Mouse (Mus musculus) lung, adult 2 months (tissue): ENCODE measurements at regions not wholly inside any gene's neighbourhood (a gene's known extent, or its start where the extent isn't known, plus 50 kb on each side); places are given as distances from the start of the nearest gene placed in this dataset.

Source experiments
- CTCF ChIP-seq: fragments of 200-500 bp; IDR thresholded peaks from 2 replicates; pipeline ENCODE4 v1.5.1; 2011; ENCODE audit warnings: mild to moderate bottlenecking, low read length, control low read depth; ENCODE audit not compliant: insufficient read depth
- POLR2A ChIP-seq: fragments of 200-500 bp; IDR thresholded peaks from 2 replicates; pipeline ENCODE4 v1.6.1; 2011; ENCODE audit warnings: low read depth, mild to moderate bottlenecking, control low read depth, low read length, borderline replicate concordance; ENCODE audit errors: extremely low read depth

DNA sequence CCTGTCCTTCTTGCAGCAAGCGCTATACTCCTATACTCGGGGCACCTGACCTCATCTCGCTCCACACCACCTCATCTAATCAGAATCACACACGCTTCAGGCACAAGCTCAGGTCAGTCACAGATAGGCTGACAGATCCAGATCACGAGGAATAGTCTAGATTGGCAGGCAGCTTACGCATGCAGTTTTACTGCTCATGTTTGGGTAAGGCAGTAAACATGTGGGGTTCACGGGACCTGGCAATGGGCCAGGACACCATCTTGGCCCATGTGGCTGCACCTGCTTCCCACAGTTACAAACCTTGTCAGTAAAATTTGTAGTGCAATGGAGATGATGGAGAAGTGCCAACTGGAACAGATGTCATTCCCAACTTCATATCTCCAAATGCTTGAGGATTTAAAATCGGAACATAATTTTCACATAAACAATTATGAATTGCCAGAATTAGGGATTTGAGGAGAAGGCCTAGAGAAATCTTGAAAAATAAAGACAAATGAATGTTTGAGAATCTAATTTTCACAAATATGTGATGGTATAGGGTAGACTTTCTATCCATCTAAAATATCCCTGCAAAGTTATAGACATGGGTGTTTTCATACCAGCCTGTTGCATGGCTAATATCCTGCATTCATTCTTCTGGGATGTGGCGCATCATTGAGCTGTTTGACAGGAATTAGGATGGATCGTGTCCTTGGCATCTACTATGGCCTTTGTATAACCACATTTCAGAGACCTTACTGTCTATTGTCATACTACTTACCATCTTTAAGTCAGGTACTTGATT, 111.5 kb upstream of the 2610001J05Rik start:
- TF ChIP-seq POLR2A (no peak), CTCF (no peak)
